Mouse (Mus musculus) spleen, adult 2 months (tissue): ENCODE results near the gene Abcc3. TPM values are rescaled to one million over a fixed set of nuclear protein-coding genes. Genes with fewer than 3 reads are reported as not detected.

ENCODE experiments used
- DNase-seq, 2 experiments: peaks; one replicate each; pipeline versions ENCODE4 v3.0.0 to v3.0.0-alpha.2; 2012 to 2021; ENCODE audit warnings: low spot score in 2 of 2, low read depth in 1 of 2
- H3K27ac ChIP-seq: fragments of 200-500 bp; 2 replicates; pipeline ENCODE4 v1.5.1; 2012; ENCODE audit warnings: low read length, inconsistent platforms; ENCODE audit not compliant: insufficient read depth
- H3K27me3 ChIP-seq: fragments of 200-500 bp; 2 replicates; pipeline ENCODE4 v1.6.1; 2012; ENCODE audit warnings: mild to moderate bottlenecking, moderate library complexity, low read length, inconsistent platforms; ENCODE audit not compliant: control insufficient read depth, insufficient read depth
- H3K36me3 ChIP-seq: fragments of 200-500 bp; 2 replicates; pipeline ENCODE4 v1.6.1; 2012; ENCODE audit warnings: mild to moderate bottlenecking, low read length, inconsistent platforms; ENCODE audit not compliant: control insufficient read depth, insufficient read depth
- H3K4me1 ChIP-seq: fragments of 200-500 bp; 2 replicates; pipeline ENCODE4 v1.6.1; 2011; ENCODE audit warnings: inconsistent platforms; ENCODE audit not compliant: control insufficient read depth, insufficient read depth, insufficient read length
- H3K4me3 ChIP-seq: fragments of 200-500 bp; 2 replicates; pipeline ENCODE4 v1.5.1; 2011; ENCODE audit warnings: mild to moderate bottlenecking, inconsistent platforms; ENCODE audit not compliant: insufficient read depth, insufficient read length; ENCODE audit errors: extremely low read depth
- CTCF ChIP-seq: fragments of 200-500 bp; IDR thresholded peaks from 2 replicates; pipeline ENCODE4 v1.5.1; 2011; ENCODE audit warnings: mild to moderate bottlenecking, inconsistent platforms; ENCODE audit not compliant: insufficient read depth, insufficient read length, insufficient replicate concordance; ENCODE audit errors: extremely low read depth
- POLR2A ChIP-seq: fragments of 200-500 bp; IDR thresholded peaks from 2 replicates; pipeline ENCODE4 v1.6.1; 2011; ENCODE audit warnings: low read depth, low read length, inconsistent platforms
- WGBS: fragments of 180-500 bp; shearing (Covaris S2); methylation state at CpG from one replicate; pipeline ENCODE4 v1.1.7; 2018; 5-methylcytosine and 5-hydroxymethylcytosine counted together
- polyA plus RNA-seq: library from polyadenylated mRNA; depleted of rRNA; stranded (reverse); fragments of >200 nt; gene quantifications from 2 replicates; pipeline ENCODE4 v1.2.3, GENCODE M21; 2012

Abcc3 gene
- polyA plus RNA-seq, 1 experiment, result 58.7 TPM

- H3K4me3 ChIP-seq, result no peak overlapping the region
- TF ChIP-seq POLR2A (no peak), CTCF (no peak)
- 89% methylated on average over 10 of the region's 10 CpGs for WGBS
Observed at GRCm38 (mm10) chr11:94345926-94346325, 46.9 kb downstream of the Abcc3 start.

GRCm38 (mm10) chr11:94344470-94344869, 48.3 kb downstream of the Abcc3 start:
- Histone ChIP-seq H3K36me3 (peaks cover 6% of the 10 kb centered on the region), H3K27me3 (no peaks in the 10 kb centered on the region), H3K4me1 (no peaks in the 10 kb centered on the region), H3K4me3 (no peak overlapping the region), H3K27ac (no peak overlapping the region)
- no peak for TF ChIP-seq CTCF
- no peak for TF ChIP-seq POLR2A
- 48% methylated on average over 1 of the region's 1 CpGs for WGBS
- DNase-seq, result no peak

More at GRCm38 (mm10) chr11:94345926-94346325, 46.9 kb downstream of the Abcc3 start:
- Histone ChIP-seq H3K4me1 (no peaks in the 10 kb centered on the region), H3K27ac (no peak overlapping the region), H3K27me3 (no peaks in the 10 kb centered on the region), H3K36me3 (peaks cover 1% of the 10 kb centered on the region; the same call in 1 of the 2 replicates)
- DNase-seq, result no peak

- no peaks in the 10 kb centered on the region for H3K27me3 ChIP-seq
- no peak for TF ChIP-seq POLR2A
- TF ChIP-seq CTCF, result no peak
- no peaks in the 10 kb centered on the region for H3K4me1 ChIP-seq
- 45% methylated on average over 5 of the region's 5 CpGs for WGBS
- H3K36me3 ChIP-seq, result peaks cover 10% of the 10 kb centered on the region
- H3K4me3 ChIP-seq, result no peak overlapping the region
- no peak for DNase-seq
- H3K27ac ChIP-seq, result no peak overlapping the region
Observed at GRCm38 (mm10) chr11:94343955-94344358, 48.8 kb downstream of the Abcc3 start.

- no peak for DNase-seq
- TF ChIP-seq CTCF (no peak), POLR2A (no peak)
- Histone ChIP-seq H3K36me3 (peaks cover 20% of the 10 kb centered on the region), H3K4me3 (no peak overlapping the region), H3K4me1 (no peaks in the 10 kb centered on the region), H3K27ac (no peak overlapping the region), H3K27me3 (no peaks in the 10 kb centered on the region)
- WGBS, result 81% methylated on average over 13 of the region's 13 CpGs
Observed at GRCm38 (mm10) chr11:94342114-94342905, 50.5 kb downstream of the Abcc3 start.

GRCm38 (mm10) chr11:94340948-94341933, 51.6 kb downstream of the Abcc3 start:
- Histone ChIP-seq H3K27ac (no peak overlapping the region), H3K27me3 (no peaks in the 10 kb centered on the region), H3K36me3 (peaks cover 20% of the 10 kb centered on the region), H3K4me3 (no peak overlapping the region), H3K4me1 (no peaks in the 10 kb centered on the region)
- 90% methylated on average over 10 of the region's 10 CpGs for WGBS
- TF ChIP-seq POLR2A (no peak), CTCF (no peak)
- DNase-seq, result no peak

DNA sequence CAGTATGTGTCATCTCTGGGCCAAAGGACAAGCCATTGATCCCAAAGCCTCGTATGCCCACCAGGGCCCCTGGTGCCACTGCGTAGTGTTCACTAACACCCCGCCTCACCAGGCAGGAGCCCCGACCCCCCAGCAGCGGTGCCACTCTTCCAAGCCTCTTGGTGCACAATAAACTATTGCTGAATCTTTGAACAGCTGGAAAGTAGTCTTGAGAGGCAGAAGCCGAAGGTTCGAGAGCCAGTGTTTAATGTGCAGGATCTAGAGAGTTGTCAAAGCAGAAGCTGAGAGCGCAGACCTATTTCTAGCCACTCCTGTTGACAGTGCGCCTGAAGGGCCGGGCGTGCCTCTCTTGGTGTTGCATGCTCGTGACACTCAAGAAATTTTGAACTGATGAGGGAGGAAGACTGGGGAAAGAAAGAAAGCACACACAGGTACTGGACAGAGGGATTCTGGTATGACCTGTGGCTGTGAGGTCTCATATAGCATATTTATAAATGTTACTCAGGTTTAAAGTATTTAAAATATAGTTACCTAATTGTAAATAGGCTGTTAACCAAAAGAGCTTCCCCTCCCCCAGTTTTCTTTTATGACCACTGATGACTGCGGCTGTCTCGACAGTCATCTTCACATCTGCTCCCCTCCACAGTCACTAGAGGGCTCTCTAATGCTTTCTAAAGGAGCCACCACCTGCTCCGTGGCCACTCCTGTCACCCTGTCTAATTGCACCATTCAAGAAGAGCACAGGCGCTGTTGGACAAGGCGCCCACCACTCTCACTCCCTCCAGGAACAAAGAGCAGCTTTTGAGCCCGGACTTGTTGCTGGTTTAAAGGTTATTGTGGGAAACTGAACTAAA, 52.8 kb downstream of the Abcc3 start:
- Histone ChIP-seq H3K36me3 (peaks cover 22% of the 10 kb centered on the region), H3K27me3 (no peaks in the 10 kb centered on the region), H3K4me3 (no peak overlapping the region), H3K27ac (no peak overlapping the region), H3K4me1 (no peaks in the 10 kb centered on the region)
- TF ChIP-seq CTCF, result peak; percentile 58; the same call in 1 of the 2 replicates
- TF ChIP-seq POLR2A, result no peak
- WGBS, result 71% methylated on average over 18 of the region's 18 CpGs
- peak; percentile 27 to 29 for DNase-seq
